Mouse (Mus musculus): ENCODE data around the gene Neurl1a. TPM values are rescaled to one million over a fixed set of nuclear protein-coding genes. Genes with fewer than 3 reads are reported as not detected.

Neurl1a gene
- total RNA-seq, 2 experiments from 2014 or later, result not detected

- no peak for ATAC-seq (replicated peaks; ENCODE audit: low FRiP score, poor library complexity, severe bottlenecking)
These were observed 128.3 kb downstream of the Neurl1a start for GRCm38 (mm10) chr19:47306917-47307315.

Other genes starting within 250 kb of the Neurl1a start
- gene Ina, start 164.1 kb upstream of the Neurl1a start, total RNA-seq (2015; ENCODE audit: low replicate concordance), result not detected in 2 replicates
- not detected in 2 replicates for gene Ina, start 164.1 kb upstream of the Neurl1a start, total RNA-seq (2017; ENCODE audit: low replicate concordance)
- gene Nt5c2, start 163.7 kb upstream of the Neurl1a start, total RNA-seq (2015; ENCODE audit: low replicate concordance), result 20.2 and 22.4 TPM in 2 replicates
- gene Nt5c2, start 163.7 kb upstream of the Neurl1a start, total RNA-seq (2017; ENCODE audit: low replicate concordance), result 20.9 and 22.4 TPM in 2 replicates
- 6.1 and 9.2 TPM in 2 replicates for gene Pcgf6, start 127.9 kb upstream of the Neurl1a start, total RNA-seq (2015; ENCODE audit: low replicate concordance)
- gene Pcgf6, start 127.9 kb upstream of the Neurl1a start, total RNA-seq (2017; ENCODE audit: low replicate concordance), result 1.9 and 2.5 TPM in 2 replicates
- 2.1 and 5.2 TPM in 2 replicates for gene Taf5, start 111.1 kb upstream of the Neurl1a start, total RNA-seq (2015; ENCODE audit: low replicate concordance)
- 11.7 and 13.9 TPM in 2 replicates for gene Taf5, start 111.1 kb upstream of the Neurl1a start, total RNA-seq (2017; ENCODE audit: low replicate concordance)
- 199 and 243 TPM in 2 replicates for gene Usmg5, start 88.2 kb upstream of the Neurl1a start, total RNA-seq (2015; ENCODE audit: low replicate concordance)
- gene Usmg5, start 88.2 kb upstream of the Neurl1a start, total RNA-seq (2017; ENCODE audit: low replicate concordance), result 86.3 and 111 TPM in 2 replicates
- gene Pdcd11, start 88.1 kb upstream of the Neurl1a start, total RNA-seq (2015; ENCODE audit: low replicate concordance), result 2.9 and 3.1 TPM in 2 replicates
- gene Pdcd11, start 88.1 kb upstream of the Neurl1a start, total RNA-seq (2017; ENCODE audit: low replicate concordance), result 3.2 and 3.9 TPM in 2 replicates
- gene Calhm2, start 40.5 kb upstream of the Neurl1a start, total RNA-seq (2015; ENCODE audit: low replicate concordance), result 2.3 and 4.0 TPM in 2 replicates
- gene Calhm2, start 40.5 kb upstream of the Neurl1a start, total RNA-seq (2017; ENCODE audit: low replicate concordance), result 1.4 and 3.5 TPM in 2 replicates
- not detected in 2 replicates for gene Calhm1, start 34.6 kb upstream of the Neurl1a start, total RNA-seq (2015; ENCODE audit: low replicate concordance)
- not detected in 2 replicates for gene Calhm1, start 34.6 kb upstream of the Neurl1a start, total RNA-seq (2017; ENCODE audit: low replicate concordance)
- gene Calhm3, start 21.1 kb upstream of the Neurl1a start, total RNA-seq (2015; ENCODE audit: low replicate concordance), result not detected in 2 replicates
- not detected in 2 replicates for gene Calhm3, start 21.1 kb upstream of the Neurl1a start, total RNA-seq (2017; ENCODE audit: low replicate concordance)

Data from erythroblast, adult 5-6 weeks (primary cell).